Mouse (Mus musculus): ENCODE data around the gene Farsa. TPM values are rescaled to one million over a fixed set of nuclear protein-coding genes. Genes with fewer than 3 reads are reported as not detected.
"Not testable (repeated sequence)": the region's sequence is repeated elsewhere in the genome, so short reads cannot be mapped to it uniquely, and the experiment has no call there.

The Farsa gene
- total RNA-seq, 2 experiments from 2014 or later, result 19.7 to 29.4 TPM

DNA sequence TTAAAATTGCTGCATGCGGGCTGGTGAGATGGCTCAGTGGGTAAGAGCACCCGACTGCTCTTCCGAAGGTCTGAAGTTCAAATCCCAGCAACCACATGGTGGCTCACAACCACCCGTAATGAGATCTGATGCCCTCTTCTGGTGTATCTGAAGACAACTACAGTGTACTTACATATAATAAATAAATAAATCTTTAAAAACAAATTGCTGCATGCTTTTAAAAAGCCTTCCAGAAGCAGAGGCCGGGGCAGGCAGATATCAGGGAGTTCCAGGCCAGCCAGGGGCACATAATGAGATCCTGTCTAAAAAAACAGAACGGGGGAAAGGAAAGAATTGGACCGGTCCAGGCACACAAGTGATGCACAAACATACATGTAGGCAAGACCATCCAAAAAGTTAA, 51.2 kb downstream of the Farsa start:
- ATAC-seq (replicated peaks; ENCODE audit: low FRiP score, poor library complexity, severe bottlenecking), result not testable (repeated sequence)

DNA sequence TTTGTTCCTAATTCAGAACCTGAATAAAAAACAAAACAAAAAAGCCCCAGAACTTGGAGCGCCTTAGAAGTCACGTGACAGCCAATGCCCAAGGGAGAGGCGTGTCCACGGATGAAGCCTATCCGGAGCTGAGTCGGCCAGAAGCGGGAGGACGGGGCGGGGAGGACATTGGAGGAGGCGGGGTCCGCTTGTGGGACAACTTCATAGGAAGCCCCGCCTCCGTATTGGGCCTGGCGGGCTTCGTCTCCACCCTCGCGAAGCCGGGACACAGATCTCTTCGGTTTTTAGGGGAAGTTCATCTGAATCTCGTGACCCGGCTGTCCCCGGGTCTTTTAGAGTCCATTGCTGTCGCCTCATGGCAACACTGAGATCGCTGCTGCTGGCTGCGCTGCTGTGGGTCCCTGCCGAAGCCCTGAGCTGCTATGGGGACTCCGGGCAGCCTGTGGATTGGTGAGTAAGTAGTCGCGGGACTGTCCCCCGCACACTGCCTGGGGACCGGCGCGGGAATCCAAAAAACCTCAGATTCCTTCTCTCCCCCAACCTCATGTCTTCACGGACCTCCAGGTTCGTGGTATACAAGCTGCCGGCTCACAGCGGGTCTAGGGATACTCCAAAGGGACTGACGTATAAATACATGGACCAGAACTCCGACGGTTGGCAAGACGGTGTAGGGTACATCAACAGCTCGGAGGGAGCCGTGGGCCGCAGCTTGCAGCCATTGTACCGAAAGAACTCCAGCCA, 51.8 kb downstream of the Farsa start, which contains the start of gene Dnase2a:
Gene Dnase2a (plus strand): TSS at position 140 of the 741 bp plus-strand sequence.
- peak; percentile 84 for ATAC-seq (replicated peaks; ENCODE audit: low FRiP score, poor library complexity, severe bottlenecking)

DNA sequence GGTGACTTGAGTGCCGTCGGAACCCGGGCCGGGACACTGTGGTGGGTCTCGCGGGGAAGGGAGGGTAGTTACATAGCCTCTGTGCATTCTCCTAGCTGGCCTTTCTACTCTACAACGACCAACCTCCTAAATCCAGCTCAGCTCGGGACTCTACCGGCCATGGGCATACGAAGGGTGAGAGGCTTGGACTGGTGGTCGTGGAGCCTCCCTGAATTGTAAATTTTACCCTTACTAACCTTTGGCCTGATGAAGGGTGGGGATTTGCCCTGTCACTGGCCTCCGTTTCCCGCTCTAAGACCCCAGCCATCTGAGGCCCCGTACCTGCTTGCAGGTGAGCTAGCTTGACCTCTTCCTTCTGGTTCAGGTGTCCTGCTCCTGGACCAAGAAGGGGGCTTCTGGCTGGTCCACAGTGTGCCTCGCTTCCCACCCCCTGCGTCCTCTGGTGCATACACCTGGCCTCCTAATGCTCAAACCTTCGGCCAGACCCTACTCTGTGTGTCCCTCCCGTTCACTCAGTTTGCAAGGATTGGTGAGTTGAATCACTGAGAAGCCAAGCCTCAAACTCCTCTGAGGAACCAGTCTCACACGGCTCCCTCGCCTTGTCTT, 52.5 kb downstream of the Farsa start:
- no peak for ATAC-seq (replicated peaks; ENCODE audit: low FRiP score, poor library complexity, severe bottlenecking)

DNA sequence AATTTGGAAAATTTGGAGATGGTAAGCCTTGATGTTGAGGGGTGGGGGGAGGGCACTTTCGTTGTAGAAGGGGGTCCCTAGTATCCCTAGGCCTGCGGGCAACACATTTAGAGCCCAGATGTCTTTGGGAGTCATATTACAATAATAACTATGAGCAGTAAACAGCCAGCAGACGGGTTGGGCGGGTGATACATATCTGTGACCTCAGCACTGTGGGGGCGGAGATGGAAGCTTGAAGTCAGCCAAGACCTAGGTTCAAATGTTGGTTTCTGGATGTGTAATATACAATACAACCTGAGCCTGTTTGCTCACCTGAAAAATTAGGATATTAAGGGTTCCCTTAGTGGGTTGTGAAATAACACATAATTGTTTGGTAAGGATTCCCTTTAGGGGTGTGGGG, 53.2 kb downstream of the Farsa start:
- ATAC-seq (replicated peaks; ENCODE audit: low FRiP score, poor library complexity, severe bottlenecking), result peak; percentile 46

DNA sequence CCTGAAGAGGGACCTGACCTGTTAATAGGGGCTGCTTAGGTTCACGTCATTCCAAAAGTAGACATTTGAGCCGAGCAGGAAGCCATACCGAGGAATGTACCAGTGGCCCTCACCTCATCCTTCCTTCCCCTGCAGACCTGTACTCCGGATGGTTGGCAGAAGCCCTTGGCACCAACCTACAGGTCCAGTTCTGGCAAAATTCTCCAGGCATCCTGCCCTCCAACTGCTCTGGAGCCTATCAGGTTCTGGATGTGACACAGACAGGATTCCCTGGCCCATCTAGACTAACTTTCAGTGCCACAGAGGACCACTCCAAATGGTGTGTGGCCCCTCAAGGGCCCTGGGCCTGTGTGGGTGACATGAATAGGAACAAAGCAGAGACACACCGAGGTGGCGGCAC, 53.8 kb downstream of the Farsa start:
- no peak for ATAC-seq (replicated peaks; ENCODE audit: low FRiP score, poor library complexity, severe bottlenecking)

DNA sequence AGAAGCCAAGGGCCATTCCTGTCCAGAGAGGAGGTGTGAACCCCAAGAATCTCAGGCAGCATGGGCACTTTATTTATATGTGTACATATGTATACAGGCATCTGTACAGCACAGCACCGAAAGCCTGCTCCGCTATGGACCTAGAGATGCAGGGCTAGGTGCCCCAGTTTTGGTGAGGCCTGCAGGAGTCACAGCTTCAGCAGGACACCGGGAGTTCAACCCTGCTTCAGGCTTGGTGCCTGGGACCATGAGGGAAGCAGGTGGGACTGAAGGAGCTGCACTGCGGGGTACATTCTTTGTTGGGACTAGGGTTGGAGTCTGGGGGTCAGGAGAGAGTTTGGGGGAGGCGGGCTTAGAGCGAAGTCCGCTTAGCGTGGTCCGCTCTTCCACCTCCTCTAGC, 55.1 kb downstream of the Farsa start:
- no peak for ATAC-seq (replicated peaks; ENCODE audit: low FRiP score, poor library complexity, severe bottlenecking)

DNA sequence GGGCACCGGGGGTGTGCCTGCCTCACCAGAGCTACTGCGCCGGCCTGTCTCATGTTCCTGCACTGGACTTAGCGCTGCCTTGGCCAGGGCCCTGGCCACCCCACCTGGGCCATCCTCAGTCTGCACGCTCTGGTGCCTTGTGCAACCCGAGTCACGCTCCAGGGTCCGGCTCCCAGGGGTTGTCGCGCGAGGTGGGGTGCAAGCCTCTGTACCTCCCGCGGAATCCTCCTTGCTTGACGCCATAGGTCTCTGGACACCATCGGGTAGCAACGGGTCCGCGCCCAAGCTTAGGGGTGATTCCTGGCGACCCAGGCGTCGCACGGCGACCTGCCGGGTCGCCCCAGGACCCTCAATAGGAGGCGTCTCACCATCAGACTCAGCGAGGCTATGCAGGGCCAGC, 55.6 kb downstream of the Farsa start:
- no peak for ATAC-seq (replicated peaks; ENCODE audit: low FRiP score, poor library complexity, severe bottlenecking)

DNA sequence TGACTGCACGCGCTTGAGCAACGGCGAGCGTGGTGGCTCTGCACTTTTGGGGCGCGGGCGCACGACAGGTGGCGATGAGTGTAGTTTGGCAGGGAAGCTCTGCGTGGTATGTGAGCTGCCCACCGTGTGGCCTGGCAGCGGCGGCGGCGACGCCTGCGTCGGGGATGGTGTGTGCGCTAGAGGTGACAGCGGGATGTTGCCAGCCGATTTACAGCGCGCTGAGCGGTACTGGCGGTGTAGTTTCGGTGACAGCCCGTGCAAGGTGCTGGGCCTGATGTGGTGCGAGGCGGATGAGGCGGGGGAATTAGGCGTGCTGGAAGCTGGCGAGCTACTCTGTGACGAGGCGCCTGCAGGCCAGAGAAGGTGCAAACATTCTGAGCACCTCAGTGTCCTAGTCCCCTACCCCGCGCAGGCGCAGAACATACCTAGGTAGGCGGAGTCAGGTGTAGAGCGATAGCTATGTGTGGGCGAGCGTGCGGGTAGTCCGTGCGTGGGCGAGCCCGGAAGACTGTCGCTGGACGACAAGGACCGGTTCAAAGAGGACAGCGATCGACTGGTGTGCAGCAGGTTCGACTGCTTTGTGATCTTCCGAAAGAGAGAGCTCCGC, 56.2 kb downstream of the Farsa start:
- peak; percentile 57 for ATAC-seq (replicated peaks; ENCODE audit: low FRiP score, poor library complexity, severe bottlenecking)

DNA sequence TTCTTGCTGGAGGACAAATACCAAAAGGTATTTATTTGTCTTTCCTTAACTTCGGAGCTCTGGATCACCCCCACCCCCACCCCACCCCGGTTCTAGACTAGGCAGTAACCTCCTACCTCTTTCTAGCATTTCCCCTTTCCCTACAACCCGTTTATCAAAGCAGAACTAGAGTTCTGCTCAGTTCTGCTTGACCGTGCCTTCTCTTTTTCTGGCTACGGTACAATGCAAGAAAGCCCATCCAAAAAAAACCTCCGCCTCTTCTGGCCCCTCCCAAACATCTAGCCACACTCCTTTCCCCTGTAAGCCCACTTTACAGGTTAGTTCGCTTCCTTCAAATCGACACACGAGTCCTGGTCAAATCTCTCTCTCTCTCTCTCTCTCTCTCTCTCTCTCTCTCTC, 56.7 kb downstream of the Farsa start:
- no peak for ATAC-seq (replicated peaks; ENCODE audit: low FRiP score, poor library complexity, severe bottlenecking)

DNA sequence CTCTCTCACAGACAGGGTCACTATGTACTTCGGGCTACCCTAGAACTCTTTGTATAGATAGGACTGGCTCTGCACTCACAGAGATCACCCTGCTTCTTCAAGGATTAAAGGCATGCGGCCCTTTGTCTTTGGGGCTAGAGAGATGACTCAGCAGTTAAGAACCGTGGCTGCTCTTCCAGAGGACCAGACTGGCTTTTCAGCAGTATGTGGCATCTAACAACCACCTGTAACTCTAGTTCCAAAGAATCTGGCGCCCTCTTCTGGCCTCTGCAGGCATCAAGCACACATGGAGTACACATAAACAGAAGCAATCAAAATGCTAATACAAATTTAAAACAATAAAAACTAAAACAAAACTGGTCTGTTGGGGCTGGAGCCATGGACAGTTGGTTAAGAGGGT, 57.2 kb downstream of the Farsa start:
- ATAC-seq (replicated peaks; ENCODE audit: low FRiP score, poor library complexity, severe bottlenecking), result peak; percentile 39

DNA sequence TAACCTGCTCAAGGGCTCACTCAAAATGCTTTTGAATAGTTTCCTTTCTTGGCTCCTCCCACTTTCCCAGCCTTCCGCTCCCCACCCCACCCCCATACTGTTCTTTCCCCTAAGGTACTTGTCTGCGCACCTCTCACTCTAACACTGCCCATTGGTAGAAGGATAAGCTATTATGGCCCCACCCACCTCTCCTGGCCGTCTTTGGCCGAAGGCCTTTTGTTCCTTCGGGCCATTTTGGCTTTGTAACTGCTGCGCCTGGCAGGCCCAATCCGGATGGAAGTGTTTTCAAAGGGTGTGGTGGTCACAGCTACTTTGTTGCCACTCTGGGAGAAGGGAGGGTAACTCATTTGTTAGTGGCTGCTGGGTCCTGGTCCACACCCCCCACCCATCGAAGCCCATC, 58.5 kb downstream of the Farsa start:
- no peak for ATAC-seq (replicated peaks; ENCODE audit: low FRiP score, poor library complexity, severe bottlenecking)

DNA sequence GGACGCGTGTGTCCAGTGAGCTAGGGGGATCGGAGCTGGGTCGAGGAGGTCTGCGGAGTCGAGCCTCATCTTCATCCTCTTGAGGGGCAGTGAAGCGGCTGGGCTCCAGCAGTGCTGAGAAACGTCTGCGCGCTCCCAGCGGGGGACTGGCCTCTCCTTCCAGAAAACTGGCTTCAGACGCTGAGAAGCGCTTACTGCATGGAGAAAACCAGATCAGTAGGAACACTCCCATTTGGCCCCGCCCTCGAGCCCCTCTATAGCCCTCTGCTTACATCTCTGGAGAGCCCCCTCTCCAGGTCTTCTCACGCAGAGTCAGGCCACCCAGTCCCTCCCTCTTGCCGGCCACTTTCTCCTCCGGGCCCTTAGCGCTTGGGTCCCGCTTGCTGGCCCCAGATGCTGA, 61.0 kb downstream of the Farsa start:
- ATAC-seq (replicated peaks; ENCODE audit: low FRiP score, poor library complexity, severe bottlenecking), result no peak

DNA sequence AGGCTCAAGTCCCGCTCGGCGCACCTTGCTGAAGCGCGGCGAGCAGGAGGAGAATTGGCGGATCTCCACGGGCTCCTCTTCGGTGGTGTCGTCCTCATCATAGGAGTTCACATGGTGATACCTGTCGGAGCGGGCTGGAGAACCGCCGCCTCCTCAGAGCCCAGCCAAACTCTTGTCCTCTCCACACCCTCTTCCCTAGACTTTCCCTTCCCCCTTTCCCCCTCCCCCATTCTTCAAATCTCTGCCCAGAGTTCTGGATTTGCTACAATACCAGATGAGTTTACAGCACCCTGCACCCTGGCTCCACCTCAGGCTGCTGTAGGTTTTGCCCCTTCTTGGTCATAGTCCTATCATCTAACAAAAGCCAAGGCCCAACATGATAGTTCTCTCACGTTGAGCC, 61.9 kb downstream of the Farsa start:
- ATAC-seq (replicated peaks; ENCODE audit: low FRiP score, poor library complexity, severe bottlenecking), result no peak

Other genes with a start within 250 kb of the Farsa start
Only the 30 nearest of the 31 such genes appear.
- 10.9 and 16.2 TPM in 2 replicates for gene Ier2, start 194.1 kb upstream of the Farsa start, total RNA-seq (2015; ENCODE audit: low replicate concordance)
- 7.6 and 8.1 TPM in 2 replicates for gene Ier2, start 194.1 kb upstream of the Farsa start, total RNA-seq (2017; ENCODE audit: low replicate concordance)
- 7.9 and 13.4 TPM in 2 replicates for gene Trmt1, start 170.7 kb upstream of the Farsa start, total RNA-seq (2015; ENCODE audit: low replicate concordance)
- gene Trmt1, start 170.7 kb upstream of the Farsa start, total RNA-seq (2017; ENCODE audit: low replicate concordance), result 18.4 and 23.1 TPM in 2 replicates
- gene Nacc1, start 169.1 kb upstream of the Farsa start, total RNA-seq (2015; ENCODE audit: low replicate concordance), result 24.3 and 25.6 TPM in 2 replicates
- gene Nacc1, start 169.1 kb upstream of the Farsa start, total RNA-seq (2017; ENCODE audit: low replicate concordance), result 11.8 and 16.9 TPM in 2 replicates
- gene Lyl1, start 155.5 kb upstream of the Farsa start, total RNA-seq (2015; ENCODE audit: low replicate concordance), result 98.7 and 109 TPM in 2 replicates
- gene Lyl1, start 155.5 kb upstream of the Farsa start, total RNA-seq (2017; ENCODE audit: low replicate concordance), result 54.7 and 70.5 TPM in 2 replicates
- 12.2 and 21.6 TPM in 2 replicates for gene G430095P16Rik, start 134.0 kb upstream of the Farsa start, total RNA-seq (2015; ENCODE audit: low replicate concordance)
- gene G430095P16Rik, start 134.0 kb upstream of the Farsa start, total RNA-seq (2017; ENCODE audit: low replicate concordance), result 1.1 and 13.2 TPM in 2 replicates
- 53.7 and 76.0 TPM in 2 replicates for gene Nfix, start 56.6 kb upstream of the Farsa start, total RNA-seq (2015; ENCODE audit: low replicate concordance)
- 33.6 and 36.8 TPM in 2 replicates for gene Nfix, start 56.6 kb upstream of the Farsa start, total RNA-seq (2017; ENCODE audit: low replicate concordance)
- 2.5 and 3.8 TPM in 2 replicates for gene Dand5, start 34.2 kb upstream of the Farsa start, total RNA-seq (2015; ENCODE audit: low replicate concordance)
- 5.4 and 6.7 TPM in 2 replicates for gene Dand5, start 34.2 kb upstream of the Farsa start, total RNA-seq (2017; ENCODE audit: low replicate concordance)
- 6.7 and 7.6 TPM in 2 replicates for gene Gadd45gip1, start 25.5 kb upstream of the Farsa start, total RNA-seq (2015; ENCODE audit: low replicate concordance)
- gene Gadd45gip1, start 25.5 kb upstream of the Farsa start, total RNA-seq (2017; ENCODE audit: low replicate concordance), result 11.3 and 16.4 TPM in 2 replicates
- gene Rad23a, start 16.3 kb upstream of the Farsa start, total RNA-seq (2015; ENCODE audit: low replicate concordance), result 273 and 355 TPM in 2 replicates
- gene Rad23a, start 16.3 kb upstream of the Farsa start, total RNA-seq (2017; ENCODE audit: low replicate concordance), result 296 and 306 TPM in 2 replicates
- gene Calr, start 10.1 kb upstream of the Farsa start, total RNA-seq (2015; ENCODE audit: low replicate concordance), result 261 and 337 TPM in 2 replicates
- 660 and 677 TPM in 2 replicates for gene Calr, start 10.1 kb upstream of the Farsa start, total RNA-seq (2017; ENCODE audit: low replicate concordance)
- 65.2 and 133 TPM in 2 replicates for gene Syce2, start 15.1 kb downstream of the Farsa start, total RNA-seq (2015; ENCODE audit: low replicate concordance)
- gene Syce2, start 15.1 kb downstream of the Farsa start, total RNA-seq (2017; ENCODE audit: low replicate concordance), result 9.2 and 29.9 TPM in 2 replicates
- 16.9 and 36.9 TPM in 2 replicates for gene Gcdh, start 36.9 kb downstream of the Farsa start, total RNA-seq (2015; ENCODE audit: low replicate concordance)
- gene Gcdh, start 36.9 kb downstream of the Farsa start, total RNA-seq (2017; ENCODE audit: low replicate concordance), result 22.8 and 26.2 TPM in 2 replicates
- 262 and 325 TPM in 2 replicates for gene Klf1, start 44.9 kb downstream of the Farsa start, total RNA-seq (2015; ENCODE audit: low replicate concordance)
- 240 and 399 TPM in 2 replicates for gene Klf1, start 44.9 kb downstream of the Farsa start, total RNA-seq (2017; ENCODE audit: low replicate concordance)
- gene Dnase2a, start 51.6 kb downstream of the Farsa start, total RNA-seq (2015; ENCODE audit: low replicate concordance), result 32.7 and 33.2 TPM in 2 replicates
- gene Dnase2a, start 51.6 kb downstream of the Farsa start, total RNA-seq (2017; ENCODE audit: low replicate concordance), result 74.6 and 78.4 TPM in 2 replicates
- not detected in 2 replicates for gene Mast1, start 80.4 kb downstream of the Farsa start, total RNA-seq (2015; ENCODE audit: low replicate concordance)
- not detected in 2 replicates for gene Mast1, start 80.4 kb downstream of the Farsa start, total RNA-seq (2017; ENCODE audit: low replicate concordance)
- gene Rtbdn, start 90.0 kb downstream of the Farsa start, total RNA-seq (2015; ENCODE audit: low replicate concordance), result not detected in 2 replicates
- not detected in 2 replicates for gene Rtbdn, start 90.0 kb downstream of the Farsa start, total RNA-seq (2017; ENCODE audit: low replicate concordance)
- gene Gm49661, start 112.4 kb downstream of the Farsa start, total RNA-seq (2015; ENCODE audit: low replicate concordance), result not detected in 2 replicates
- gene Gm49661, start 112.4 kb downstream of the Farsa start, total RNA-seq (2017; ENCODE audit: low replicate concordance), result not detected in 2 replicates
- gene Prdx2, start 112.6 kb downstream of the Farsa start, total RNA-seq (2015; ENCODE audit: low replicate concordance), result 2,168 and 2,598 TPM in 2 replicates
- 2,812 and 2,913 TPM in 2 replicates for gene Prdx2, start 112.6 kb downstream of the Farsa start, total RNA-seq (2017; ENCODE audit: low replicate concordance)
- 82.6 and 141 TPM in 2 replicates for gene Rnaseh2a, start 112.8 kb downstream of the Farsa start, total RNA-seq (2015; ENCODE audit: low replicate concordance)
- gene Rnaseh2a, start 112.8 kb downstream of the Farsa start, total RNA-seq (2017; ENCODE audit: low replicate concordance), result 63.3 and 93.8 TPM in 2 replicates
- gene Junb, start 121.7 kb downstream of the Farsa start, total RNA-seq (2015; ENCODE audit: low replicate concordance), result 8.0 and 12.3 TPM in 2 replicates
- 10.4 and 15.1 TPM in 2 replicates for gene Junb, start 121.7 kb downstream of the Farsa start, total RNA-seq (2017; ENCODE audit: low replicate concordance)
- gene Hook2, start 133.6 kb downstream of the Farsa start, total RNA-seq (2015; ENCODE audit: low replicate concordance), result 0.42 and 0.72 TPM in 2 replicates
- gene Hook2, start 133.6 kb downstream of the Farsa start, total RNA-seq (2017; ENCODE audit: low replicate concordance), result 2.6 and 4.6 TPM in 2 replicates
- gene Best2, start 157.5 kb downstream of the Farsa start, total RNA-seq (2015; ENCODE audit: low replicate concordance), result not detected in 2 replicates
- gene Best2, start 157.5 kb downstream of the Farsa start, total RNA-seq (2017; ENCODE audit: low replicate concordance), result not detected in 2 replicates
- gene Asna1, start 168.3 kb downstream of the Farsa start, total RNA-seq (2015; ENCODE audit: low replicate concordance), result 42.8 and 69.2 TPM in 2 replicates
- gene Asna1, start 168.3 kb downstream of the Farsa start, total RNA-seq (2017; ENCODE audit: low replicate concordance), result 19.0 and 29.3 TPM in 2 replicates
- 143 and 183 TPM in 2 replicates for gene Trir, start 169.8 kb downstream of the Farsa start, total RNA-seq (2015; ENCODE audit: low replicate concordance)
- 140 and 476 TPM in 2 replicates for gene Trir, start 169.8 kb downstream of the Farsa start, total RNA-seq (2017; ENCODE audit: low replicate concordance)
- 24.9 and 35.6 TPM in 2 replicates for gene Tnpo2, start 179.9 kb downstream of the Farsa start, total RNA-seq (2015; ENCODE audit: low replicate concordance)
- gene Tnpo2, start 179.9 kb downstream of the Farsa start, total RNA-seq (2017; ENCODE audit: low replicate concordance), result 31.8 and 40.2 TPM in 2 replicates
- gene Fbxw9, start 203.1 kb downstream of the Farsa start, total RNA-seq (2015; ENCODE audit: low replicate concordance), result 4.3 and 10.5 TPM in 2 replicates
- 1.4 and 2.8 TPM in 2 replicates for gene Fbxw9, start 203.1 kb downstream of the Farsa start, total RNA-seq (2017; ENCODE audit: low replicate concordance)
- gene Gm5741, start 211.0 kb downstream of the Farsa start, total RNA-seq (2015; ENCODE audit: low replicate concordance), result not detected in 2 replicates
- gene Gm5741, start 211.0 kb downstream of the Farsa start, total RNA-seq (2017; ENCODE audit: low replicate concordance), result not detected in 2 replicates
- 13.4 and 15.9 TPM in 2 replicates for gene Dhps, start 214.8 kb downstream of the Farsa start, total RNA-seq (2015; ENCODE audit: low replicate concordance)
- 3.5 and 4.7 TPM in 2 replicates for gene Dhps, start 214.8 kb downstream of the Farsa start, total RNA-seq (2017; ENCODE audit: low replicate concordance)
- 37.7 and 66.3 TPM in 2 replicates for gene Wdr83os, start 223.8 kb downstream of the Farsa start, total RNA-seq (2015; ENCODE audit: low replicate concordance)
- 7.3 and 23.1 TPM in 2 replicates for gene Wdr83os, start 223.8 kb downstream of the Farsa start, total RNA-seq (2017; ENCODE audit: low replicate concordance)
- gene Wdr83, start 224.3 kb downstream of the Farsa start, total RNA-seq (2015; ENCODE audit: low replicate concordance), result 30.6 and 35.6 TPM in 2 replicates
- 15.8 and 17.6 TPM in 2 replicates for gene Wdr83, start 224.3 kb downstream of the Farsa start, total RNA-seq (2017; ENCODE audit: low replicate concordance)